Mouse (Mus musculus) MEL (cell line): ENCODE data around the gene Rapgef1. TPM values are rescaled to one million over a fixed set of nuclear protein-coding genes. Genes with fewer than 3 reads are reported as not detected.

ENCODE experiments used
- DNase-seq: peaks from one replicate; pipeline ENCODE4 v3.0.0; 2011; ENCODE audit warnings: low read depth, low spot score
- H3K27ac ChIP-seq: 2 replicates; pipeline ENCODE4 v1.5.1; 2012; ENCODE audit warnings: low read depth, mild to moderate bottlenecking, control low read depth, low read length, moderate library complexity; ENCODE audit not compliant: control insufficient read depth
- H3K27me3 ChIP-seq, 2 experiments: fragments of 150-350 bp in 1 of 2; sonication (generic) in 1 of 2; 2 replicates each; pipeline ENCODE4 v1.6.1; 2012; ENCODE audit warnings: low read length in 2 of 2, mild to moderate bottlenecking in 2 of 2, improper control_type of control experiment in 1 of 2, moderate library complexity in 1 of 2; ENCODE audit not compliant: insufficient read depth in 2 of 2, control insufficient read depth in 1 of 2
- H3K36me3 ChIP-seq, 2 experiments: 2 replicates each; pipeline ENCODE4 v1.6.1; 2012 to 2014; ENCODE audit warnings: low read length in 2 of 2, improper control_type of control experiment in 1 of 2, inconsistent platforms in 1 of 2, mild to moderate bottlenecking in 1 of 2; ENCODE audit not compliant: insufficient read depth in 2 of 2, control insufficient read depth in 1 of 2
- H3K4me1 ChIP-seq, 2 experiments: fragments of 150-350 bp in 1 of 2; sonication (generic) in 1 of 2; 2 replicates each; pipeline ENCODE4 v1.6.1; 2012; ENCODE audit warnings: low read length in 2 of 2, improper control_type of control experiment in 1 of 2, mild to moderate bottlenecking in 1 of 2; ENCODE audit not compliant: insufficient read depth in 2 of 2, control insufficient read depth in 1 of 2
- H3K4me3 ChIP-seq, 2 experiments: fragments of 150-350 bp in 1 of 2; sonication (generic) in 1 of 2; 2 replicates each; pipeline ENCODE4 v1.5.1; 2012; ENCODE audit warnings: low read depth in 2 of 2, low read length in 2 of 2, mild to moderate bottlenecking in 2 of 2, moderate library complexity in 2 of 2, control low read depth in 1 of 2, improper control_type of control experiment in 1 of 2; ENCODE audit not compliant: control insufficient read depth in 1 of 2, insufficient read depth in 1 of 2
- H3K79me2 ChIP-seq: 2 replicates; pipeline ENCODE4 v1.6.1; 2012; ENCODE audit warnings: mild to moderate bottlenecking, low read length, moderate library complexity; ENCODE audit not compliant: control insufficient read depth, poor library complexity, insufficient read depth
- H3K9ac ChIP-seq: 2 replicates; pipeline ENCODE4 v1.6.1; 2012; ENCODE audit warnings: low read depth, mild to moderate bottlenecking, control low read depth, low read length, moderate library complexity; ENCODE audit not compliant: control insufficient read depth, poor library complexity, severe bottlenecking
- H3K9me3 ChIP-seq: fragments of 150-350 bp; sonication (generic); replicated peaks from 2 replicates; pipeline ENCODE4 v1.6.1; 2012; ENCODE audit warnings: mild to moderate bottlenecking, low read length, improper control_type of control experiment, moderate library complexity; ENCODE audit not compliant: insufficient read depth
- BHLHE40 ChIP-seq: IDR thresholded peaks from 2 replicates; pipeline ENCODE4 v1.6.1; 2012; ENCODE audit warnings: low read depth, mild to moderate bottlenecking, inconsistent platforms, low read length, improper control_type of control experiment, borderline replicate concordance
- CTCF ChIP-seq, 3 experiments: IDR thresholded peaks in 2 of 3; conservative IDR thresholded peaks in 1 of 3; 2 replicates each; pipeline ENCODE4 v1.5.1; 2011 to 2012; ENCODE audit warnings: low read length in 3 of 3, low read depth in 2 of 3, mild to moderate bottlenecking in 2 of 3, improper control_type of control experiment in 1 of 3, inconsistent platforms in 1 of 3, mixed read lengths in 1 of 3, moderate library complexity in 1 of 3; ENCODE audit not compliant: control insufficient read depth in 1 of 3, insufficient read depth in 1 of 3, poor library complexity in 1 of 3, severe bottlenecking in 1 of 3
- ELF1 ChIP-seq: IDR thresholded peaks from 2 replicates; pipeline ENCODE4 v1.6.1; 2014; ENCODE audit warnings: low read depth, mild to moderate bottlenecking, inconsistent platforms, low read length, improper control_type of control experiment, moderate library complexity
- ETS1 ChIP-seq: IDR thresholded peaks from 2 replicates; pipeline ENCODE4 v1.6.1; 2012; ENCODE audit warnings: low read depth, mild to moderate bottlenecking, inconsistent platforms, low read length, improper control_type of control experiment, moderate library complexity
- KAT2A ChIP-seq: conservative IDR thresholded peaks from 2 replicates; pipeline ENCODE4 v1.6.1; 2012; ENCODE audit warnings: low read depth, low read length, improper control_type of control experiment, inconsistent platforms
- MAFK ChIP-seq: IDR thresholded peaks from 2 replicates; pipeline ENCODE4 v1.6.1; 2011; ENCODE audit warnings: low read depth, mild to moderate bottlenecking, low read length, improper control_type of control experiment, borderline replicate concordance
- MAX ChIP-seq: IDR thresholded peaks from 2 replicates; pipeline ENCODE4 v1.6.1; 2011; ENCODE audit warnings: low read length, improper control_type of control experiment
- MXI1 ChIP-seq: IDR thresholded peaks from 2 replicates; pipeline ENCODE4 v1.6.1; 2011; ENCODE audit warnings: mild to moderate bottlenecking, low read depth, low read length, improper control_type of control experiment
- NRF1 ChIP-seq: IDR thresholded peaks from 2 replicates; pipeline ENCODE4 v1.6.1; 2014; ENCODE audit warnings: low read depth, mild to moderate bottlenecking, inconsistent platforms, low read length, improper control_type of control experiment, moderate library complexity; ENCODE audit not compliant: poor library complexity, insufficient read depth, severe bottlenecking
- POLR2A ChIP-seq, 2 experiments: IDR thresholded peaks; 2 replicates each; pipeline ENCODE4 v1.6.1; 2011 to 2012; ENCODE audit warnings: low read length in 2 of 2, mild to moderate bottlenecking in 2 of 2, control low read depth in 1 of 2, improper control_type of control experiment in 1 of 2, low read depth in 1 of 2, moderate library complexity in 1 of 2; ENCODE audit not compliant: control insufficient read depth in 1 of 2, insufficient read depth in 1 of 2, poor library complexity in 1 of 2
- POLR2AphosphoS5 ChIP-seq: IDR thresholded peaks from 2 replicates; pipeline ENCODE4 v1.6.1; 2012; ENCODE audit warnings: low read depth, borderline replicate concordance, mild to moderate bottlenecking, inconsistent platforms, low read length, moderate library complexity, mixed read lengths
- SIN3A ChIP-seq: IDR thresholded peaks from 2 replicates; pipeline ENCODE4 v1.6.1; 2012; ENCODE audit warnings: low read length, improper control_type of control experiment, inconsistent platforms
- SMC3 ChIP-seq: IDR thresholded peaks from 2 replicates; pipeline ENCODE4 v1.6.1; 2011; ENCODE audit warnings: low read depth, low read length, improper control_type of control experiment
- TCF12 ChIP-seq: IDR thresholded peaks from 2 replicates; pipeline ENCODE4 v1.6.1; 2014; ENCODE audit warnings: low read depth, mild to moderate bottlenecking, inconsistent platforms, low read length, improper control_type of control experiment, moderate library complexity
- UBTF ChIP-seq: IDR thresholded peaks from 2 replicates; pipeline ENCODE4 v1.6.1; 2012; ENCODE audit warnings: low read depth, mild to moderate bottlenecking, inconsistent platforms, low read length, improper control_type of control experiment, moderate library complexity, borderline replicate concordance; ENCODE audit not compliant: insufficient read depth
- USF2 ChIP-seq, 2 experiments: IDR thresholded peaks; 2 replicates each; pipeline ENCODE4 v1.6.1; 2011 to 2012; ENCODE audit warnings: improper control_type of control experiment in 2 of 2, low read length in 2 of 2, borderline replicate concordance in 1 of 2, inconsistent platforms in 1 of 2, low read depth in 1 of 2, mild to moderate bottlenecking in 1 of 2; ENCODE audit not compliant: insufficient read depth in 1 of 2
- ZC3H11A ChIP-seq: IDR thresholded peaks from 2 replicates; pipeline ENCODE4 v1.6.1; 2012; ENCODE audit warnings: low read depth, mild to moderate bottlenecking, inconsistent platforms, low read length, improper control_type of control experiment
- ZKSCAN1 ChIP-seq: IDR thresholded peaks from 2 replicates; pipeline ENCODE4 v1.6.1; 2012; ENCODE audit warnings: low read depth, mild to moderate bottlenecking, inconsistent platforms, low read length, improper control_type of control experiment, moderate library complexity
- ZMIZ1 ChIP-seq: IDR thresholded peaks from 2 replicates; pipeline ENCODE4 v1.6.1; 2012; ENCODE audit warnings: low read depth, mild to moderate bottlenecking, inconsistent platforms, low read length, improper control_type of control experiment, moderate library complexity
- polyA plus RNA-seq, 2 experiments: library from polyadenylated mRNA; stranded (reverse) in 1 of 2; unstranded in 1 of 2; fragments of >175 nt in 1 of 2; fragments of >200 nt in 1 of 2; gene quantifications; 2 replicates each; pipeline versions ENCODE4 v1.2.1 to v1.2.4; 2012; ENCODE audit warnings: low replicate concordance in 2 of 2, low read depth in 1 of 2; ENCODE audit not compliant: insufficient read length in 2 of 2, insufficient read depth in 1 of 2, missing spikeins in 1 of 2
- total RNA-seq: library from RNA; depleted of rRNA; stranded (reverse); fragments of 300-350 nt; gene quantifications from 2 replicates; pipeline ENCODE4 v1.2.3, GENCODE M21; 2012

Gene Rapgef1
- total and polyA plus RNA-seq, 3 experiments: 57.2 to 88.3 (median 77.0) TPM

DNA sequence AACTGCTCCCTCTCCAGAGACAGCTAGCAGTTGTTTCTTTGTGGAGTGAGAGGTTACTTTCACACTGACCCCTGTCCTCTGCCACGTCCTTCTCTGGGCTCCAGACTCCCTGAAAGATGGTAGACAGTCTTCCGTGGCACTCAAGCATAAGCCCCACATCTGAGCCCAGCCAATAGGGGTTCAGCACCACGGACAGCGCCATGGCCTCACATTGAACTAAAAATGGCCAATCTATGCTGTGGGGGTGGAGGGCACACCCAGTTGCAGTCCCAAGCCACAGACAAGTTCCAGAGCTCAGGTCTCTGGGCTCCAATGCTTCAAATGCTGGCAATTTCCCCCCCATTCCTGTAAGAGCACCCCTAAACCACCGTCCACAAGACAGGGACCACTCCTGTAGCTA lies 45.9 kb upstream of the Rapgef1 start:
- Histone ChIP-seq H3K9ac (no peak overlapping the region), H3K4me1 (no peaks in the 10 kb centered on the region), H3K4me3 (no peak overlapping the region), H3K9me3 (no peaks in the 10 kb centered on the region), H3K79me2 (no peaks in the 10 kb centered on the region), H3K36me3 (no peaks in the 10 kb centered on the region), H3K27me3 (no peaks in the 10 kb centered on the region), H3K27ac (no peak overlapping the region)
- no peak for TF ChIP-seq NRF1
- TF ChIP-seq SIN3A: peak; percentile 89
- no peak for TF ChIP-seq POLR2AphosphoS5
- no peak for TF ChIP-seq MAFK
- no peak for TF ChIP-seq SMC3
- no peak for TF ChIP-seq TCF12
- TF ChIP-seq MXI1: peak; percentile 76
- peak; percentile 84 for DNase-seq

DNA sequence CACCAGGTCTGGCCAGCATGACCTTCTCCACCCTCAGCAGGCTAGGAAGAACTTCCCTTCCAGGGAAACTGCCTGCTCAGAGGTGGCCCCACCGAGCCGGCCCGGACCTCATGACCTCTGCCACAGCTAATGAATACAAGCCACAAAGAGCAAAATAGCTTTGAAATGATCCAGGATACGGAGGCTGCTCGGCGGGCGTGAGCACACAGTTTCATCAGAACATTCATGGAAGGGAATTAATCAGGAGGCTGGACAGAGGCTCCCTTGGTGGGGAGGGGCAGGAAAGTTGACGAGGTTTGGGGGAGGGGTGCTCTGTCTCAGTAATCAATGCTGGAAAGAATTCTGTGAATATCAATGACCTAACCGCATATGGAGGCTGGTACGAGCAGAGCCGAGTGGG lies 45.3 kb upstream of the Rapgef1 start:
- Histone ChIP-seq H3K79me2 (no peaks in the 10 kb centered on the region), H3K27me3 (no peaks in the 10 kb centered on the region), H3K9me3 (no peaks in the 10 kb centered on the region), H3K4me3 (no peak overlapping the region), H3K4me1 (0 out of 4 replicates have a peak, but pooled peaks cover 0 to 3% of the 10 kb centered on the region in 2 experiments), H3K36me3 (no peaks in the 10 kb centered on the region), H3K9ac (no peak overlapping the region), H3K27ac (no peak overlapping the region)
- TF ChIP-seq ZKSCAN1 (no peak), MAFK (no peak), CTCF (IDR thresholded peaks at IDR 0.05 in 2 of 3, conservative IDR thresholded peaks at IDR 0.05 in 1 of 3; ENCODE audit: control insufficient read depth in 1 of 3, insufficient read depth in 1 of 3, low read depth in 2 of 3, low read length in 3 of 3, poor library complexity in 1 of 3, severe bottlenecking in 1 of 3) (no peak), UBTF (no peak), SIN3A (no peak), USF2 (IDR thresholded peaks at IDR 0.05; ENCODE audit: borderline replicate concordance in 1 of 2, insufficient read depth in 1 of 2, low read depth in 1 of 2, low read length in 2 of 2) (no peak), POLR2A (IDR thresholded peaks at IDR 0.05; ENCODE audit: control insufficient read depth in 1 of 2, insufficient read depth in 1 of 2, low read depth in 1 of 2, low read length in 2 of 2, poor library complexity in 1 of 2) (no peak), NRF1 (no peak), BHLHE40 (no peak), KAT2A (no peak), ELF1 (no peak), MAX (no peak), ETS1 (no peak), ZC3H11A (no peak), ZMIZ1 (no peak), SMC3 (no peak)
- no peak for DNase-seq
